Mouse (Mus musculus) CH12.LX (cell line): ENCODE measurements around the gene Kidins220. TPM values are rescaled to one million over a fixed set of nuclear protein-coding genes. Genes with fewer than 3 reads are reported as not detected.

Experiments used
- DNase-seq: peaks from one replicate; pipeline ENCODE4 v3.0.0-alpha.2; 2013; ENCODE audit errors: extremely low read depth
- H3K27ac ChIP-seq: 2 replicates; pipeline ENCODE4 v1.5.1; 2012; ENCODE audit warnings: low read depth, mild to moderate bottlenecking, control low read depth, moderate library complexity; ENCODE audit not compliant: insufficient read depth
- H3K27me3 ChIP-seq: replicated peaks from 2 replicates; pipeline ENCODE3; 2012; ENCODE audit warnings: inconsistent platforms
- H3K36me3 ChIP-seq, 2 experiments: replicated peaks in 1 of 2; 2 replicates each; pipeline versions ENCODE3 to v1.6.1; 2012; ENCODE audit warnings: inconsistent platforms in 1 of 2, low read length in 1 of 2, mild to moderate bottlenecking in 1 of 2, mixed read lengths in 1 of 2, moderate library complexity in 1 of 2; ENCODE audit not compliant: control insufficient read depth in 1 of 2, insufficient read depth in 1 of 2
- H3K4me1 ChIP-seq, 2 experiments: 2 replicates each; pipeline ENCODE4 v1.6.1; 2012; ENCODE audit warnings: inconsistent platforms in 1 of 2, moderate library complexity in 1 of 2; ENCODE audit not compliant: insufficient read depth in 2 of 2, control insufficient read depth in 1 of 2
- H3K4me2 ChIP-seq: 2 replicates; pipeline ENCODE4 v1.6.1; 2012; ENCODE audit warnings: low read depth, mild to moderate bottlenecking, control low read depth; ENCODE audit not compliant: poor library complexity, insufficient read depth, severe bottlenecking
- H3K4me3 ChIP-seq, 3 experiments: fragments of 150-350 bp in 1 of 3; sonication (generic) in 1 of 3; replicated peaks in 1 of 3; 2 replicates each; pipeline versions ENCODE3 to v1.5.1; 2011 to 2012; ENCODE audit warnings: low read depth in 2 of 3, low read length in 2 of 3, mild to moderate bottlenecking in 2 of 3, moderate library complexity in 2 of 3, control low read depth in 1 of 3, improper control_type of control experiment in 1 of 3, inconsistent platforms in 1 of 3, mixed read lengths in 1 of 3; ENCODE audit not compliant: poor library complexity in 1 of 3
- H3K79me2 ChIP-seq: replicated peaks from 2 replicates; pipeline ENCODE4 v1.6.1; 2012; ENCODE audit warnings: mild to moderate bottlenecking, moderate library complexity; ENCODE audit not compliant: control insufficient read depth, poor library complexity, insufficient read depth, severe bottlenecking; ENCODE audit errors: extremely low read depth
- H3K9ac ChIP-seq: 2 replicates; pipeline ENCODE4 v1.6.1; 2012; ENCODE audit warnings: low read depth, mild to moderate bottlenecking, control low read depth, moderate library complexity; ENCODE audit not compliant: insufficient read depth
- H3K9me3 ChIP-seq: replicated peaks from 2 replicates; pipeline ENCODE3; 2012; ENCODE audit warnings: low read length, inconsistent platforms, mixed read lengths
- CHD1 ChIP-seq: IDR thresholded peaks from 2 replicates; pipeline ENCODE4 v1.6.1; 2012; ENCODE audit warnings: low read depth, low read length, improper control_type of control experiment, inconsistent platforms
- CHD2 ChIP-seq: IDR thresholded peaks from 2 replicates; pipeline ENCODE4 v1.6.1; 2011; ENCODE audit warnings: low read length, improper control_type of control experiment
- CTCF ChIP-seq, 2 experiments: IDR thresholded peaks in 1 of 2; conservative IDR thresholded peaks in 1 of 2; 2 replicates each; pipeline ENCODE4 v1.5.1; 2011 to 2012; ENCODE audit warnings: low read depth in 2 of 2, low read length in 2 of 2, improper control_type of control experiment in 1 of 2, inconsistent platforms in 1 of 2, mild to moderate bottlenecking in 1 of 2, moderate library complexity in 1 of 2
- E2F4 ChIP-seq: IDR thresholded peaks from 2 replicates; pipeline ENCODE4 v1.6.1; 2011; ENCODE audit warnings: low read depth, low read length, improper control_type of control experiment; ENCODE audit not compliant: insufficient replicate concordance
- ELF1 ChIP-seq: IDR thresholded peaks from 2 replicates; pipeline ENCODE4 v1.6.1; 2014; ENCODE audit warnings: low read depth, mild to moderate bottlenecking, inconsistent platforms, low read length, improper control_type of control experiment
- EP300 ChIP-seq: IDR thresholded peaks from 2 replicates; pipeline ENCODE4 v1.6.1; 2011; ENCODE audit warnings: low read length, improper control_type of control experiment
- ETS1 ChIP-seq: conservative IDR thresholded peaks from 2 replicates; pipeline ENCODE4 v1.6.1; 2012; ENCODE audit warnings: low read depth, mild to moderate bottlenecking, inconsistent platforms, low read length, improper control_type of control experiment, moderate library complexity
- GABPA ChIP-seq: IDR thresholded peaks from 2 replicates; pipeline ENCODE4 v1.6.1; 2012; ENCODE audit warnings: low read depth, low read length, improper control_type of control experiment, inconsistent platforms; ENCODE audit not compliant: insufficient replicate concordance
- HCFC1 ChIP-seq: IDR thresholded peaks from 2 replicates; pipeline ENCODE4 v1.6.1; 2012; ENCODE audit warnings: low read depth, mild to moderate bottlenecking, inconsistent platforms, low read length, improper control_type of control experiment
- IRF4 ChIP-seq: IDR thresholded peaks from 2 replicates; pipeline ENCODE4 v1.6.1; 2014; ENCODE audit warnings: low read depth, mild to moderate bottlenecking, inconsistent platforms, low read length, improper control_type of control experiment
- JUND ChIP-seq: conservative IDR thresholded peaks from 2 replicates; pipeline ENCODE4 v1.6.1; 2011; ENCODE audit warnings: low read depth, low read length, improper control_type of control experiment
- KAT2A ChIP-seq: IDR thresholded peaks from 2 replicates; pipeline ENCODE4 v1.6.1; 2012; ENCODE audit warnings: low read length, improper control_type of control experiment, inconsistent platforms; ENCODE audit not compliant: insufficient replicate concordance
- MAFK ChIP-seq: IDR thresholded peaks from 2 replicates; pipeline ENCODE4 v1.6.1; 2011; ENCODE audit warnings: low read length, improper control_type of control experiment; ENCODE audit not compliant: insufficient replicate concordance
- MAX ChIP-seq: IDR thresholded peaks from 2 replicates; pipeline ENCODE4 v1.6.1; 2011; ENCODE audit warnings: low read length, improper control_type of control experiment
- MAZ ChIP-seq: IDR thresholded peaks from 2 replicates; pipeline ENCODE4 v1.6.1; 2012; ENCODE audit warnings: low read depth, mild to moderate bottlenecking, inconsistent platforms, low read length, improper control_type of control experiment, moderate library complexity
- MEF2A ChIP-seq: IDR thresholded peaks from 2 replicates; pipeline ENCODE4 v1.6.1; 2014; ENCODE audit warnings: low read depth, mild to moderate bottlenecking, inconsistent platforms, low read length, improper control_type of control experiment, borderline replicate concordance
- MXI1 ChIP-seq: IDR thresholded peaks from 2 replicates; pipeline ENCODE4 v1.6.1; 2011; ENCODE audit warnings: mild to moderate bottlenecking, low read depth, low read length, improper control_type of control experiment
- MYC ChIP-seq: IDR thresholded peaks from 2 replicates; pipeline ENCODE4 v1.6.1; 2011; ENCODE audit warnings: low read depth, mild to moderate bottlenecking, improper control_type of control experiment, low read length
- NELFE ChIP-seq: IDR thresholded peaks from 2 replicates; pipeline ENCODE4 v1.6.1; 2011; ENCODE audit warnings: low read depth, low read length, improper control_type of control experiment
- PAX5 ChIP-seq: IDR thresholded peaks from 2 replicates; pipeline ENCODE4 v1.6.1; 2012; ENCODE audit warnings: low read length, inconsistent platforms, mixed read lengths
- POLR2A ChIP-seq: IDR thresholded peaks from 2 replicates; pipeline ENCODE4 v1.6.1; 2011; ENCODE audit warnings: low read depth, mild to moderate bottlenecking, improper control_type of control experiment, low read length
- POLR2AphosphoS2 ChIP-seq: IDR thresholded peaks from 2 replicates; pipeline ENCODE4 v1.6.1; 2011; ENCODE audit warnings: low read depth, low read length, improper control_type of control experiment
- RAD21 ChIP-seq: IDR thresholded peaks from 2 replicates; pipeline ENCODE4 v1.6.1; 2011; ENCODE audit warnings: low read depth, mild to moderate bottlenecking, low read length, improper control_type of control experiment, moderate library complexity
- SIN3A ChIP-seq: IDR thresholded peaks from 2 replicates; pipeline ENCODE4 v1.6.1; 2012; ENCODE audit warnings: low read length, improper control_type of control experiment, inconsistent platforms
- TCF12 ChIP-seq: IDR thresholded peaks from 2 replicates; pipeline ENCODE4 v1.6.1; 2014; ENCODE audit warnings: low read depth, mild to moderate bottlenecking, inconsistent platforms, low read length, improper control_type of control experiment
- UBTF ChIP-seq: IDR thresholded peaks from 2 replicates; pipeline ENCODE4 v1.6.1; 2012; ENCODE audit warnings: low read depth, mild to moderate bottlenecking, inconsistent platforms, low read length, improper control_type of control experiment, moderate library complexity
- USF1 ChIP-seq: IDR thresholded peaks from 2 replicates; pipeline ENCODE4 v1.6.1; 2014; ENCODE audit warnings: low read depth, mild to moderate bottlenecking, inconsistent platforms, low read length, improper control_type of control experiment
- USF2 ChIP-seq: conservative IDR thresholded peaks from 2 replicates; pipeline ENCODE4 v1.6.1; 2011; ENCODE audit warnings: low read depth, low read length, improper control_type of control experiment
- ZC3H11A ChIP-seq: IDR thresholded peaks from 2 replicates; pipeline ENCODE4 v1.6.1; 2012; ENCODE audit warnings: low read depth, mild to moderate bottlenecking, inconsistent platforms, low read length, improper control_type of control experiment
- ZKSCAN1 ChIP-seq: IDR thresholded peaks from 2 replicates; pipeline ENCODE4 v1.6.1; 2012; ENCODE audit warnings: low read depth, inconsistent platforms, low read length, improper control_type of control experiment, borderline replicate concordance
- ZNF384 ChIP-seq: IDR thresholded peaks from 2 replicates; pipeline ENCODE4 v1.6.1; 2012; ENCODE audit warnings: low read depth, low read length, improper control_type of control experiment, inconsistent platforms
- dilution Hi-C: fragments of 300-500 bp; cut with MboI; formaldehyde crosslinking; loops from 2 replicates; pipeline ENCODE4 v1.14.3; 2020; ENCODE audit warnings: low sequenced_read_pairs; ENCODE audit not compliant: extremely low pct_unique_long_range_greater_than_20kb, extremely low pct_ligation_motif_present
- in situ Hi-C: fragments of 300-500 bp; cut with MboI; formaldehyde crosslinking; loops from 3 replicates; pipeline ENCODE4 v1.14.3; 2019; ENCODE audit warnings: low sequenced_read_pairs, low pct_ligation_motif_present, low pct_unique_long_range_greater_than_20kb, mixed read lengths
- polyA plus RNA-seq: library from polyadenylated mRNA; unstranded; fragments of >175 nt; gene quantifications from 2 replicates; pipeline ENCODE4 v1.2.1, GENCODE M21; 2012; ENCODE audit warnings: low read depth; ENCODE audit not compliant: insufficient read length
- total RNA-seq, 2 experiments: library from RNA; depleted of rRNA; stranded (reverse); fragments of 300-350 nt in 1 of 2; fragments of >200 nt in 1 of 2; gene quantifications; 2 replicates each; pipeline ENCODE4 v1.2.3; 2012 to 2014

Gene Kidins220
- total and polyA plus RNA-seq, 3 experiments = 32.4 to 47.8 (median 39.4) TPM

- TF ChIP-seq PAX5 (no peak), CHD2 (peak; percentile 47; the same call in 1 of the 2 replicates), ETS1 (no peak; the same call in 1 of the 2 replicates), POLR2A (peak; percentile 37; the same call in 1 of the 2 replicates), USF1 (no peak), IRF4 (peak; percentile 87), MEF2A (peak; percentile 89; the same call in 1 of the 2 replicates), JUND (peak; percentile 61; the same call in 1 of the 2 replicates), MYC (peak; percentile 81)
Observed at GRCm38 (mm10) chr12:24963393-24964022, 11.2 kb upstream of the Kidins220 start (continued).

- dilution Hi-C loops (no loop called here), in situ Hi-C loops (loop anchor here (25.0 kb wide), 2 partner anchors 353 to 478 kb away; partner anchors contain the start of gene Taf1b)
- no peaks in the 10 kb centered on the region for H3K79me2 ChIP-seq
Observed at GRCm38 (mm10) chr12:24965406-24965805, 9.3 kb upstream of the Kidins220 start.

GRCm38 (mm10) chr12:24966046-24966445, 8.7 kb upstream of the Kidins220 start:
- Histone ChIP-seq H3K4me2 (no peak overlapping the region), H3K9ac (no peak overlapping the region), H3K4me3 (no peak overlapping the region), H3K27ac (no peak overlapping the region), H3K36me3 (no peaks in the 10 kb centered on the region), H3K4me1 (peaks cover 3 to 16% of the 10 kb centered on the region in 2 experiments; a peak in 3 of 4 replicates), H3K27me3 (no peaks in the 10 kb centered on the region), H3K9me3 (no peaks in the 10 kb centered on the region), H3K79me2 (no peaks in the 10 kb centered on the region)
- DNase-seq = no peak
- dilution Hi-C loops (no loop called here), in situ Hi-C loops (loop anchor here (25.0 kb wide), 2 partner anchors 354 to 479 kb away; partner anchors contain the start of gene Taf1b)
- TF ChIP-seq MEF2A (no peak), MYC (no peak), EP300 (no peak), MAX (no peak), ZNF384 (no peak), KAT2A (no peak), NELFE (no peak), E2F4 (no peak), TCF12 (no peak), PAX5 (no peak), ZKSCAN1 (no peak), USF2 (no peak), MAZ (no peak), GABPA (no peak), ELF1 (no peak), UBTF (no peak), CTCF (conservative IDR thresholded peaks at IDR 0.05 in 1 of 2, IDR thresholded peaks at IDR 0.05 in 1 of 2; ENCODE audit: low read depth in 2 of 2, low read length in 2 of 2) (no peak), ETS1 (no peak)

More at GRCm38 (mm10) chr12:24965406-24965805, 9.3 kb upstream of the Kidins220 start:
- peaks cover 3 to 16% of the 10 kb centered on the region in 2 experiments; a peak in 3 of 4 replicates for H3K4me1 ChIP-seq
- no peak overlapping the region for H3K4me2 ChIP-seq
- DNase-seq = no peak
- H3K27ac ChIP-seq = no peak overlapping the region
- no peak overlapping the region for H3K9ac ChIP-seq
- H3K4me3 ChIP-seq = no peak overlapping the region
- no peaks in the 10 kb centered on the region for H3K9me3 ChIP-seq
- TF ChIP-seq ZC3H11A (no peak), MAX (no peak), POLR2AphosphoS2 (no peak), USF2 (no peak), EP300 (no peak), NELFE (no peak), ZKSCAN1 (no peak), SIN3A (no peak), MYC (no peak), CTCF (conservative IDR thresholded peaks at IDR 0.05 in 1 of 2, IDR thresholded peaks at IDR 0.05 in 1 of 2; ENCODE audit: low read depth in 2 of 2, low read length in 2 of 2) (no peak), RAD21 (no peak), MAFK (no peak), CHD1 (no peak), HCFC1 (no peak), UBTF (no peak), MEF2A (no peak), MXI1 (no peak)
- no peaks in the 10 kb centered on the region for H3K36me3 ChIP-seq
- H3K27me3 ChIP-seq = no peaks in the 10 kb centered on the region
